Mouse (Mus musculus) limb, embryonic 11.5 days (tissue): ENCODE data around the gene Ddx24. TPM values are rescaled to one million over a fixed set of nuclear protein-coding genes. Genes with fewer than 3 reads are reported as not detected.

Source experiments
- polyA plus RNA-seq: library from polyadenylated mRNA; unstranded; fragments of >200 nt; fragmentation: Nextera tagmentation; extraction: Ambion mirVana; gene quantifications from 2 replicates; pipeline ENCODE4 v1.2.1, GENCODE M21; 2014

Gene Ddx24
- polyA plus RNA-seq, 1 experiment from 2014 or later, result 105 TPM

Other genes with a start within 250 kb of the Ddx24 start
- 0.16 TPM in 1 of 2 replicates, not detected in the other for gene Prima1, start 183.7 kb downstream of the Ddx24 start, polyA plus RNA-seq
- gene Fam181a, start 114.9 kb downstream of the Ddx24 start, polyA plus RNA-seq, result not detected in 2 replicates
- 0.87 and 1.4 TPM in 2 replicates for gene Asb2, start 69.8 kb downstream of the Ddx24 start, polyA plus RNA-seq
- gene Otub2, start 37.1 kb downstream of the Ddx24 start, polyA plus RNA-seq, result 11.2 and 11.3 TPM in 2 replicates
- gene 9330161L09Rik, start 18.0 kb downstream of the Ddx24 start, polyA plus RNA-seq, result 0.58 and 1.0 TPM in 2 replicates
- 0.70 and 1.2 TPM in 2 replicates for gene Ifi27, start 8.4 kb upstream of the Ddx24 start, polyA plus RNA-seq
- gene Ifi27l2a, start 17.9 kb upstream of the Ddx24 start, polyA plus RNA-seq, result 0.37 and 0.47 TPM in 2 replicates
- gene Ifi27l2b, start 31.4 kb upstream of the Ddx24 start, polyA plus RNA-seq, result not detected in 2 replicates
- gene Ppp4r4, start 106.5 kb upstream of the Ddx24 start, polyA plus RNA-seq, result 2.1 and 2.2 TPM in 2 replicates
- gene Serpina10, start 205.6 kb upstream of the Ddx24 start, polyA plus RNA-seq, result 0.11 TPM in 1 of 2 replicates, not detected in the other
- 0.53 and 0.57 TPM in 2 replicates for gene Serpina6, start 231.4 kb upstream of the Ddx24 start, polyA plus RNA-seq